Mouse (Mus musculus): ENCODE data around the gene Otud5.
A peak's percentile ranks its signal among the peaks of the same experiment; 100 is the strongest.

The Otud5 gene

GRCm38 (mm10) chrX:7867141-7867540 lies 26.0 kb downstream of the Otud5 start:
- H3K4me3 ChIP-seq (replicated peaks; ENCODE audit: low read length), result no peak overlapping the region
- peaks cover 44% of the 10 kb centered on the region for H3K36me3 ChIP-seq (ENCODE audit: insufficient read depth, low read length)
- peaks cover 75% of the 10 kb centered on the region for H3K4me1 ChIP-seq (replicated peaks; ENCODE audit: low read depth, low read length)
- H3K27me3 ChIP-seq (ENCODE audit: insufficient read depth, low read length), result no peaks in the 10 kb centered on the region
- H3K9me3 ChIP-seq (ENCODE audit: low read length), result no peaks in the 10 kb centered on the region
- TF ChIP-seq NANOG (IDR thresholded peaks at IDR 0.05; ENCODE audit: borderline replicate concordance, low read length), result no peak
- no peak for TF ChIP-seq CTCF (conservative IDR thresholded peaks at IDR 0.05; ENCODE audit: low read length)
- TF ChIP-seq POU5F1 (IDR thresholded peaks at IDR 0.05; ENCODE audit: borderline replicate concordance, low read length), result no peak

GRCm38 (mm10) chrX:7868506-7868905 lies 27.3 kb downstream of the Otud5 start:
- H3K4me1 ChIP-seq (replicated peaks; ENCODE audit: low read depth, low read length), result peaks cover 72% of the 10 kb centered on the region
- H3K27me3 ChIP-seq (ENCODE audit: insufficient read depth, low read length), result no peaks in the 10 kb centered on the region
- H3K9me3 ChIP-seq (ENCODE audit: low read length), result no peaks in the 10 kb centered on the region
- TF ChIP-seq NANOG (IDR thresholded peaks at IDR 0.05; ENCODE audit: borderline replicate concordance, low read length) (no peak), CTCF (conservative IDR thresholded peaks at IDR 0.05; ENCODE audit: low read length) (no peak), POU5F1 (IDR thresholded peaks at IDR 0.05; ENCODE audit: borderline replicate concordance, low read length) (no peak)
- H3K4me3 ChIP-seq (replicated peaks; ENCODE audit: low read length), result no peak overlapping the region
- peaks cover 54% of the 10 kb centered on the region for H3K36me3 ChIP-seq (ENCODE audit: insufficient read depth, low read length)

DNA sequence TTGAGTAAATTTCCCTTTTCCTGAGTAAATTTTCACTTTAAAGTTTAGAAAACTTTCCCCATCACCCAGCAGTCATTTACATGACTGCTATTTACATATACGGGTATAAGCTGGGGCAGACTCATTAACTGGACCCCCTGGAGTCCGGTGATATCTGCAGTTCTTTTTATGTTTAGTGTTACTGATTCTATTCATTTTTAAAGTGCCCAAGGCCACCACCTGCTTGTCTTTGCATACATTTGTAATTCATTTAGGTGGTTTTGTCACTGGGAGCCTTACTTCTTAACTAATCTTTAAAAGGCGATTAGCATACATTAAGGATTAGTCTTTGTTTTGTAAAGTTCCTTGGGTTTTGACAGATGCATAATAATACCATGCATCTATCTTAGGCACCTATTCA lies 28.7 kb downstream of the Otud5 start:
- TF ChIP-seq CTCF (conservative IDR thresholded peaks at IDR 0.05; ENCODE audit: low read length), result no peak
- TF ChIP-seq POU5F1 (IDR thresholded peaks at IDR 0.05; ENCODE audit: borderline replicate concordance, low read length), result peak; percentile 61; the same call in 1 of the 2 replicates
- H3K27me3 ChIP-seq (ENCODE audit: insufficient read depth, low read length), result no peaks in the 10 kb centered on the region
- H3K4me1 ChIP-seq (replicated peaks; ENCODE audit: low read depth, low read length), result peaks cover 66% of the 10 kb centered on the region
- peaks cover 67% of the 10 kb centered on the region for H3K36me3 ChIP-seq (ENCODE audit: insufficient read depth, low read length)
- H3K4me3 ChIP-seq (replicated peaks; ENCODE audit: low read length), result no peak overlapping the region
- no peaks in the 10 kb centered on the region for H3K9me3 ChIP-seq (ENCODE audit: low read length)

GRCm38 (mm10) chrX:7878007-7878419 lies 36.8 kb downstream of the Otud5 start, which contains the start of gene Pim2:
Gene Pim2 (plus strand): TSS chrX:7878262.
- Histone ChIP-seq H3K9me3 (ENCODE audit: low read length) (no peaks in the 10 kb centered on the region), H3K27me3 (ENCODE audit: insufficient read depth, low read length) (no peaks in the 10 kb centered on the region), H3K36me3 (ENCODE audit: insufficient read depth, low read length) (peaks cover 37% of the 10 kb centered on the region), H3K4me3 (replicated peaks; ENCODE audit: low read length) (peak within 1 kb of the TSS; percentile 88), H3K4me1 (replicated peaks; ENCODE audit: low read depth, low read length) (peaks cover 25% of the 10 kb centered on the region)
- TF ChIP-seq POU5F1 (IDR thresholded peaks at IDR 0.05; ENCODE audit: borderline replicate concordance, low read length), result no peak
- no peak for TF ChIP-seq CTCF (conservative IDR thresholded peaks at IDR 0.05; ENCODE audit: low read length)
- TF ChIP-seq NANOG (IDR thresholded peaks at IDR 0.05; ENCODE audit: borderline replicate concordance, low read length), result no peak

DNA sequence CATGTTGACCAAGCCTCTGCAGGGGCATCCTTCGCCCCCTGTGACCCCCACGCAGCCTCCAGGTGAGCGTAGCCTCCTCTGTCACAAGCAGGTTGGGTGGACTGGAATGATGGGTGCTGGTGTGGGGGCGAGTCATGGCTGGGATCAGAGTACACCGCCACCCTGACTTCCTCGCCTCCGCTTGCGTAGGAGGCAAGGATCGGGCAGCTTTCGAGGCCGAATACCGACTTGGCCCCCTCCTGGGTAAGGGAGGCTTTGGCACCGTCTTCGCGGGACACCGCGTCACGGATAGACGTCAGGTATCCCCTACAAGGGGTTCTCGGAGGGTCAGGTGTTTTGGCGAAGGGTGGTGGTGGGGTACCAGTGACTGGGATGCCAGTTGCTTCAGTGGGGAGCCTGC lies 37.3 kb downstream of the Otud5 start:
- Histone ChIP-seq H3K27me3 (ENCODE audit: insufficient read depth, low read length) (no peaks in the 10 kb centered on the region), H3K9me3 (ENCODE audit: low read length) (no peaks in the 10 kb centered on the region), H3K36me3 (ENCODE audit: insufficient read depth, low read length) (peaks cover 32% of the 10 kb centered on the region), H3K4me1 (replicated peaks; ENCODE audit: low read depth, low read length) (peaks cover 29% of the 10 kb centered on the region), H3K4me3 (replicated peaks; ENCODE audit: low read length) (peak overlapping the region; percentile 88)
- TF ChIP-seq NANOG (IDR thresholded peaks at IDR 0.05; ENCODE audit: borderline replicate concordance, low read length) (no peak), POU5F1 (IDR thresholded peaks at IDR 0.05; ENCODE audit: borderline replicate concordance, low read length) (no peak), CTCF (conservative IDR thresholded peaks at IDR 0.05; ENCODE audit: low read length) (no peak)

DNA sequence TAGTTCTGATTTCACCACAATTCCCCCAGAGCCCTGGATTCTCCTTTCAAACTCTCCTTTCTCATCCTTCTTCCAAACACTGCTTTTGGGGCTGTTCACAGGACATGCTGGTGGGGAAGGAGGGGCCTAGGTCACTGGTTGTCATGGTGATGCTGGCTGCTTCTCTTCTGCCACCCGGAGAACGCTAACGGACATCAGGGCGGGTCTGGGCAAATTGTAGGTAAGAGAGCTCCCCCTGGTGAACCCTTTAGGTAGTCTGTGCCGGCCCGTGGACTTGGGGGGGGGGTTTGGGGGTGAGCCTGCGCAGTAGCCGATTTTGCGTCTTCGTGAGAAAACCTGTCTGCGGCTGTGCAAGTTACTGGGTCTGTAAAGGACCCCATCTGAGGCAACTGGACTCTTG lies 38.7 kb downstream of the Otud5 start:
- Histone ChIP-seq H3K9me3 (ENCODE audit: low read length) (no peaks in the 10 kb centered on the region), H3K4me3 (replicated peaks; ENCODE audit: low read length) (peak overlapping the region; percentile 88), H3K36me3 (ENCODE audit: insufficient read depth, low read length) (peaks cover 19% of the 10 kb centered on the region), H3K4me1 (replicated peaks; ENCODE audit: low read depth, low read length) (peaks cover 31% of the 10 kb centered on the region), H3K27me3 (ENCODE audit: insufficient read depth, low read length) (no peaks in the 10 kb centered on the region)
- TF ChIP-seq CTCF (conservative IDR thresholded peaks at IDR 0.05; ENCODE audit: low read length) (peak; percentile 34), POU5F1 (IDR thresholded peaks at IDR 0.05; ENCODE audit: borderline replicate concordance, low read length) (no peak)

DNA sequence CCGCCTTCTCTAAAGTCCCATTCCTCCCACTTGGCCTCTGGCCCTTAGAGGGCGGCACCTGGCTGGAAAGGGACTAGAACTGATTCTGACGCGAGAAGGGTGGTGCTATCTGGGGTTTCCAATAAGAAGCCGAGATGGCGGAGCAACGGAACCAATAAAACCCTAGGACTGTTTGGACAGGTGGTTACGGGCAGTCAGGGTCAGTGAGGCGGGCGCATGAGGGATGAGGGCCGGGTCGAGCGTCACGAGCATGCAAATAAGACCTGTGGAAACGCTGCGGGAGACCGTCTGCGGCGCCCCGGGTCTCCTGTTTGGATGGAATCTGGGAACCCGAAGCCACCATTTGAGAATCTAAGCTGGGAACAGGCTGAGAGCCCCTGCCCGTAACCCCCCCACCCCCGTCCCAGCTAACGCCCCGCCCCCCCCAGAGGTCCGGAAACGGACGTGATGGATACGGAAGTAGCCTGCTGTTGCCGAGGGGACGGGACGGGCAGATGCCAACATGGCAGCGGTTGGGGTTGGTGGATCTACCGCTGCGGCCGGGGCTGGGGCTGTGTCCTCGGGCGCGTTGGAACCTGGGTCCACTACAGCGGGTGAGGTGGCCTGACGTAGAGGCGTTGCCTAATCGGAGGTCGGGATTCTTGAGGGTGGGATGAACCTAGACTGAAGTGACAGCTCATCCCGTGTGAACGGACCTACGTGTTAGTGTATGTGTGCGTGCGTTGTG lies 42.8 kb downstream of the Otud5 start, which contains the start of gene Slc35a2:
TSS of gene Slc35a2 (plus strand) at position 188 of the 727 bp plus-strand sequence.
- TF ChIP-seq CTCF (conservative IDR thresholded peaks at IDR 0.05; ENCODE audit: low read length) (no peak), POU5F1 (IDR thresholded peaks at IDR 0.05; ENCODE audit: borderline replicate concordance, low read length) (no peak), NANOG (IDR thresholded peaks at IDR 0.05; ENCODE audit: borderline replicate concordance, low read length) (no peak)
- Histone ChIP-seq H3K4me1 (replicated peaks; ENCODE audit: low read depth, low read length) (peaks cover 24% of the 10 kb centered on the region), H3K36me3 (ENCODE audit: insufficient read depth, low read length) (peaks cover 13% of the 10 kb centered on the region), H3K9me3 (ENCODE audit: low read length) (no peaks in the 10 kb centered on the region), H3K27me3 (ENCODE audit: insufficient read depth, low read length) (no peaks in the 10 kb centered on the region), H3K4me3 (replicated peaks; ENCODE audit: low read length) (peak within 1 kb of the TSS; percentile 83)

- Histone ChIP-seq H3K36me3 (ENCODE audit: insufficient read depth, low read length) (peaks cover 37% of the 10 kb centered on the region), H3K27me3 (ENCODE audit: insufficient read depth, low read length) (no peaks in the 10 kb centered on the region), H3K4me1 (replicated peaks; ENCODE audit: low read depth, low read length) (peaks cover 3% of the 10 kb centered on the region; the same call in 1 of the 2 replicates), H3K4me3 (replicated peaks; ENCODE audit: low read length) (peak overlapping the region; percentile 86), H3K9me3 (ENCODE audit: low read length) (no peaks in the 10 kb centered on the region)
- TF ChIP-seq NANOG (IDR thresholded peaks at IDR 0.05; ENCODE audit: borderline replicate concordance, low read length), result no peak
- no peak for TF ChIP-seq POU5F1 (IDR thresholded peaks at IDR 0.05; ENCODE audit: borderline replicate concordance, low read length)
- no peak for TF ChIP-seq CTCF (conservative IDR thresholded peaks at IDR 0.05; ENCODE audit: low read length)
Observed at GRCm38 (mm10) chrX:7898211-7898610, 57.0 kb downstream of the Otud5 start.

All from E14TG2a.4 (cell line).